Mouse (Mus musculus) olfactory bulb, adult 2 months (tissue): ENCODE data around the gene Ch25h. TPM values are rescaled to one million over a fixed set of nuclear protein-coding genes. Genes with fewer than 3 reads are reported as not detected.
A peak's percentile ranks its signal among the peaks of the same experiment; 100 is the strongest.

Experiments used
- H3K27ac ChIP-seq: fragments of 200-500 bp; 2 replicates; pipeline ENCODE4 v1.5.1; 2012; ENCODE audit warnings: low read depth, low read length; ENCODE audit not compliant: insufficient read depth
- H3K4me1 ChIP-seq: fragments of 200-500 bp; 2 replicates; pipeline ENCODE4 v1.6.1; 2012; ENCODE audit warnings: low read length; ENCODE audit not compliant: control insufficient read depth, insufficient read depth
- H3K4me3 ChIP-seq: fragments of 200-500 bp; 2 replicates; pipeline ENCODE4 v1.5.1; 2012; ENCODE audit warnings: mild to moderate bottlenecking, low read depth, low read length, moderate library complexity; ENCODE audit not compliant: insufficient read depth
- CTCF ChIP-seq: fragments of 200-500 bp; IDR thresholded peaks from 2 replicates; pipeline ENCODE4 v1.5.1; 2012; ENCODE audit warnings: low read depth, mild to moderate bottlenecking, low read length, moderate library complexity; ENCODE audit not compliant: insufficient read depth
- POLR2A ChIP-seq: fragments of 200-500 bp; IDR thresholded peaks from 2 replicates; pipeline ENCODE4 v1.6.1; 2012; ENCODE audit warnings: mild to moderate bottlenecking, low read depth, low read length, moderate library complexity; ENCODE audit not compliant: insufficient read depth
- WGBS: fragments of 180-500 bp; shearing (Covaris S2); methylation state at CpG from one replicate; pipeline ENCODE4 v1.1.7; 2018; 5-methylcytosine and 5-hydroxymethylcytosine counted together
- polyA plus RNA-seq: library from polyadenylated mRNA; stranded (reverse); fragments of >200 nt; gene quantifications from 2 replicates; pipeline ENCODE4 v1.2.4, GENCODE M21; 2012; ENCODE audit warnings: low replicate concordance; ENCODE audit not compliant: missing spikeins, insufficient read depth, insufficient read length

The Ch25h gene
- polyA plus RNA-seq, 1 experiment: not detected

- 7% methylated on average over 4 of the region's 4 CpGs for WGBS
- TF ChIP-seq POLR2A (no peak), CTCF (no peak)
- no peak overlapping the region for H3K27ac ChIP-seq
Observed at GRCm38 (mm10) chr19:34483547-34483946, 8.6 kb upstream of the Ch25h start.

GRCm38 (mm10) chr19:34474228-34474990, 555 bp downstream of the Ch25h start:
- Histone ChIP-seq H3K4me3 (peak overlapping the region; percentile 47), H3K4me1 (peaks cover 14% of the 10 kb centered on the region), H3K27ac (no peak overlapping the region)
- 9% methylated on average over 49 of the region's 49 CpGs for WGBS
- no peak for TF ChIP-seq CTCF
- TF ChIP-seq POLR2A: no peak

More at GRCm38 (mm10) chr19:34483547-34483946, 8.6 kb upstream of the Ch25h start:
- H3K4me1 ChIP-seq: no peaks in the 10 kb centered on the region
- H3K4me3 ChIP-seq: no peak overlapping the region

DNA sequence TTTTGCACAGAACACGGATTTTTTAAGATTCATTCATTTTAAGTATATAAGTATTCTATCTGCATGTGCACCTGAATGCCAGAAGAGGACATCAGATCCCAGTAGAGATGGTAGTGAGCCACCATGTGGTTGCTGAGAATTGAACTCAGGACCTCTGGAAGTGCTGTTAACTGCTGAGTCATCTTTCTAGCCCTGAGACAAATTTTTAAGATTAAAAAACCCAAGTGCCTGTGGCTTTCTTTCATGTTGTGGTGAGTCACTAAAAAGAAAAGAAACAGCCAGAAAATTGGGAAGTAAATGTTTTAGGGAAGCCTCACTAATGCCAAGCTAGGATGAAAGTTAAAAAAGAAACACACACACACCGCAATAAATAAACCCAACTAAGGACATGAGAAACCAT, 3.3 kb downstream of the Ch25h start:
- WGBS: 71% methylated on average over 2 of the region's 2 CpGs
- Histone ChIP-seq H3K4me1 (peaks cover 14% of the 10 kb centered on the region), H3K27ac (no peak overlapping the region), H3K4me3 (no peak overlapping the region)
- TF ChIP-seq POLR2A (no peak), CTCF (no peak)

- Histone ChIP-seq H3K27ac (no peak overlapping the region), H3K4me3 (no peak overlapping the region), H3K4me1 (no peaks in the 10 kb centered on the region)
- 67% methylated on average over 3 of the region's 3 CpGs for WGBS
- TF ChIP-seq POLR2A: no peak
Observed at GRCm38 (mm10) chr19:34468794-34469193, 6.2 kb downstream of the Ch25h start.

- H3K27ac ChIP-seq: no peak overlapping the region
- TF ChIP-seq CTCF (no peak), POLR2A (no peak)
- no peak overlapping the region for H3K4me3 ChIP-seq
- H3K4me1 ChIP-seq: no peaks in the 10 kb centered on the region
- 56% methylated on average over 6 of the region's 6 CpGs for WGBS
Observed at GRCm38 (mm10) chr19:34468216-34468615, 6.7 kb downstream of the Ch25h start.

GRCm38 (mm10) chr19:34464453-34464852, 10.5 kb downstream of the Ch25h start:
- no peak for TF ChIP-seq CTCF
- TF ChIP-seq POLR2A: no peak
- H3K4me1 ChIP-seq: no peaks in the 10 kb centered on the region
- H3K27ac ChIP-seq: no peak overlapping the region
- no peak overlapping the region for H3K4me3 ChIP-seq
- whole genome bisulfite sequencing: 76% methylated on average over 3 of the region's 3 CpGs

DNA sequence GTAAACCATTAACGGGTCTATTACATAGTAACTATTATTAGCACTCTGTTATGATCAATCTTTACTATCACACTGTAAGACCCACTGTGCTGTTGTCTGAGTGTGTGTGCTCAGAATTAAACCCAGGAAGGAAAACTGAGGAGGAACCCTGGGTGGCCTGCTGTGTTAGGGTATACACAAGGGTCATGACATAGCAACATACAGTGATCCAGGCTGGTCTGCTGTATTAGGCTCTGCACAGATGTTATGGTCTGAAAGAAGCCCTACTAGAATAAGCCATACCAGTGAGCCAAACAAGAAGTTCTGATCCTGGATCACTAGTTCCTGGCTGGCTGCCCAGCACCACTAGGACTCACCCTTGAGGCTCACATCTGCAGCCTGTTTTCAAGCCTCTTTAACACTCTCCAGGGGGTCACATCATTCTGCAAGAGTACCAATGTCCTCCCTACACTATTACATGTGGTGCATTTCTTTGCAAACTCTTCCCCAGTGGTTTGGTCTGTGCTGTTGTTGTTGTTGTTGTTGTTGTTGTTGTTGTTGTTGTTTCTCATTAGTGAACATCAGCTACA, 13.4 kb downstream of the Ch25h start:
- Histone ChIP-seq H3K4me3 (no peak overlapping the region), H3K4me1 (no peaks in the 10 kb centered on the region), H3K27ac (no peak overlapping the region)
- TF ChIP-seq POLR2A (no peak), CTCF (no peak)
- WGBS: 88% methylated on average over 1 of the region's 1 CpGs

- WGBS: 67% methylated on average over 1 of the region's 1 CpGs
- H3K4me3 ChIP-seq: no peak overlapping the region
- H3K27ac ChIP-seq: no peak overlapping the region
- TF ChIP-seq CTCF: no peak
- no peak for TF ChIP-seq POLR2A
- no peaks in the 10 kb centered on the region for H3K4me1 ChIP-seq
Observed at GRCm38 (mm10) chr19:34450784-34451370, 24.1 kb downstream of the Ch25h start.

GRCm38 (mm10) chr19:34448851-34449250, 26.1 kb downstream of the Ch25h start:
- TF ChIP-seq POLR2A (no peak), CTCF (no peak)
- H3K4me1 ChIP-seq: no peaks in the 10 kb centered on the region
- 95% methylated on average over 1 of the region's 1 CpGs for WGBS
- no peak overlapping the region for H3K27ac ChIP-seq
- H3K4me3 ChIP-seq: no peak overlapping the region

DNA sequence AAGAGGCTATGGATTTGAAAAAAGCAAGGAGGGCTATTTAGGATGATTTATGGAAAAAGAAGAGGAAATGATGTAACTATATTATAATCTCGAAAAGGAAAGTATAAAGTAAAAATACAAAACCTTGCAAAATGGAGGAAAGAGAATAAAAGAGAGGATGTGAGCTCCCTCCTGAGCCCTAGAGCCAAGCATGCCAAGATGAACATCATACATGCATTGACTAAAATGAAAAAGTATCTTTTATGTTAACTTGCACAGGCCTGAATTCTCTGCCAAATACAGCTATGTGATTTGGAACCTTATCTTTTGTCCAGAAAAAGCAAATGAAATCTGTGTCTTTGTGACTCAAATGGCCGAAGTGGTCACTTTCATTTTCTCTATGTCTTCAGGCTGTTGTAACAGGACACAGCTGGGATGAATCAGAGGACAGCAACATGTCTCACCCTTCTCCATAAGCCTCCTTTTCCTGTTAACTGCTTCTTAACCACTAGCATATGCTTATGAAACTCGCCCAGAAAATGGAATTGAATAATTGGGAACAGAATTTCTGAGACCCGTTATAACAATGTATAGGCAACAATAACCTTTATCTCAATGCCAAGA, 29.5 kb downstream of the Ch25h start:
- WGBS: 74% methylated on average over 4 of the region's 4 CpGs
- H3K27ac ChIP-seq: no peak overlapping the region
- TF ChIP-seq CTCF (no peak), POLR2A (no peak)
- no peak overlapping the region for H3K4me3 ChIP-seq
- no peaks in the 10 kb centered on the region for H3K4me1 ChIP-seq
